Comparison of ENCODE assay signal across 8 mouse cellular contexts in genomic region chr11:47987251-47987892, GRCm38 (mm10). TPM values are rescaled to one million over a fixed set of nuclear protein-coding genes. Genes with fewer than 3 reads are reported as not detected.
A peak's percentile ranks its signal among the peaks of the same experiment; 100 is the strongest.
DNase-seq lines count a peak whose midpoint lies in the region; ATAC-seq and TF ChIP-seq lines count a peak whose summit lies in the region.

No protein-coding gene starts in this region.

- 67% methylated on average over 8 of the region's 8 CpGs for WGBS in kidney, embryonic 14.5 days
- WGBS in forebrain, embryonic 10.5 days: 72% methylated on average over 8 of the region's 8 CpGs
- 70% methylated on average over 8 of the region's 8 CpGs for WGBS in neural tube, embryonic 12.5 days
- 63% methylated on average over 8 of the region's 8 CpGs for WGBS in thymus, adult 2 months

- no peak for TF ChIP-seq CTCF in layer of hippocampus, adult 2 months (conservative IDR thresholded peaks at IDR 0.05)
- no peak for TF ChIP-seq CTCF in thymus, adult 2 months (IDR thresholded peaks at IDR 0.05; ENCODE audit: borderline replicate concordance, control insufficient read depth, extremely low read depth, insufficient read depth, low read length, poor library complexity)

- no peak for TF ChIP-seq POLR2A in thymus, adult 2 months (IDR thresholded peaks at IDR 0.05; ENCODE audit: control insufficient read depth, extremely low read depth, insufficient read depth, low read length, poor library complexity)

- peak overlapping the region; percentile 70; the same call in 1 of the 2 replicates for H3K4me3 ChIP-seq in kidney, embryonic 14.5 days (ENCODE audit: low read length)
- H3K4me3 ChIP-seq in forebrain, embryonic 10.5 days: peak overlapping the region; percentile 78
- H3K4me3 ChIP-seq in layer of hippocampus, adult 2 months: peak overlapping the region; percentile 77
- H3K4me3 ChIP-seq in neural tube, embryonic 12.5 days: peak overlapping the region; percentile 66; the same call in 1 of the 2 replicates
- H3K4me3 ChIP-seq in thymus, adult 2 months (ENCODE audit: control insufficient read depth, insufficient read depth, low read length): no peak overlapping the region

- H3K9ac ChIP-seq in kidney, embryonic 14.5 days (ENCODE audit: low read depth, low read length): no peak overlapping the region
- H3K9ac ChIP-seq in neural tube, embryonic 12.5 days: no peak overlapping the region

- no peak overlapping the region for H3K27ac ChIP-seq in kidney, embryonic 14.5 days (ENCODE audit: low read depth, low read length)
- H3K27ac ChIP-seq in forebrain, embryonic 10.5 days: no peak overlapping the region
- H3K27ac ChIP-seq in layer of hippocampus, adult 2 months: peak overlapping the region; percentile 83; the same call in 1 of the 2 replicates
- H3K27ac ChIP-seq in neural tube, embryonic 12.5 days: no peak overlapping the region
- H3K27ac ChIP-seq in thymus, adult 2 months (ENCODE audit: control insufficient read depth, insufficient read depth, low read length): no peak overlapping the region

- H3K9me3 ChIP-seq in kidney, embryonic 14.5 days (ENCODE audit: control insufficient read depth, low read length): no peaks in the 10 kb centered on the region
- no peaks in the 10 kb centered on the region for H3K9me3 ChIP-seq in forebrain, embryonic 10.5 days
- no peaks in the 10 kb centered on the region for H3K9me3 ChIP-seq in neural tube, embryonic 12.5 days

- peaks cover 44% of the 10 kb centered on the region for H3K27me3 ChIP-seq in kidney, embryonic 14.5 days (ENCODE audit: control insufficient read depth, insufficient read depth, low read length)
- H3K27me3 ChIP-seq in forebrain, embryonic 10.5 days (ENCODE audit: poor library complexity, severe bottlenecking): peaks cover 48% of the 10 kb centered on the region
- H3K27me3 ChIP-seq in neural tube, embryonic 12.5 days (replicated peaks): peaks cover 11% of the 10 kb centered on the region
- no peaks in the 10 kb centered on the region; the same call in 1 of the 2 replicates for H3K27me3 ChIP-seq in thymus, adult 2 months (ENCODE audit: control insufficient read depth, insufficient read depth, low read length)

- H3K36me3 ChIP-seq in kidney, embryonic 14.5 days (ENCODE audit: control insufficient read depth, insufficient read depth, low read length): no peaks in the 10 kb centered on the region
- no peaks in the 10 kb centered on the region for H3K36me3 ChIP-seq in forebrain, embryonic 10.5 days (replicated peaks)
- no peaks in the 10 kb centered on the region for H3K36me3 ChIP-seq in neural tube, embryonic 12.5 days
- no peaks in the 10 kb centered on the region for H3K36me3 ChIP-seq in thymus, adult 2 months (ENCODE audit: control insufficient read depth, insufficient read depth, low read length)

- peak overlapping the region; percentile 99 for H3K4me2 ChIP-seq in kidney, embryonic 14.5 days (replicated peaks; ENCODE audit: low read depth, low read length)
- H3K4me2 ChIP-seq in neural tube, embryonic 12.5 days (replicated peaks): peak overlapping the region; percentile 89

- H3K4me1 ChIP-seq in kidney, embryonic 14.5 days (ENCODE audit: control insufficient read depth, insufficient read depth, low read length): no peaks in the 10 kb centered on the region; the same call in 1 of the 2 replicates
- peaks cover 16% of the 10 kb centered on the region for H3K4me1 ChIP-seq in forebrain, embryonic 10.5 days
- H3K4me1 ChIP-seq in neural tube, embryonic 12.5 days: peaks cover 8% of the 10 kb centered on the region; the same call in 1 of the 2 replicates
- no peaks in the 10 kb centered on the region for H3K4me1 ChIP-seq in thymus, adult 2 months (replicated peaks; ENCODE audit: control insufficient read depth, insufficient read depth, low read length)

- ATAC-seq in kidney, embryonic 14.5 days (ENCODE audit: low FRiP score, low TSS enrichment): no peak
- ATAC-seq in neural tube, embryonic 12.5 days (ENCODE audit: low FRiP score, low read depth): no peak

- DNase-seq in kidney, adult 9 months: no peak
- DNase-seq in forebrain, embryonic 10.5 days (ENCODE audit: extremely low spot score, low spot score): no peak
- DNase-seq in layer of hippocampus, adult 2 months (ENCODE audit: low spot score in 2 of 2): peak; percentile 11 to 20
- DNase-seq in thymus, adult 2 months: no peak
- no peak for DNase-seq in kidney, postnatal 25 days
- no peak for DNase-seq in kidney, postnatal 4 days

RNA-seq across cellular contexts. Expression of gene Sgcd, which starts 1.4 kb away (rescaled TPM):
- polyA plus RNA-seq in kidney, embryonic 14.5 days (2014; fragmentation: Nextera tagmentation; extraction: Ambion mirVana): 2.8 and 3.1 TPM in 2 replicates
- polyA plus RNA-seq in forebrain, embryonic 10.5 days (2016; fragmentation: Nextera tagmentation; extraction: Ambion mirVana): 1.9 and 2.0 TPM in 2 replicates
- total RNA-seq in layer of hippocampus, adult 2 months (2021): 10 to 100 TPM; 11.5 to 13.6 TPM
- 2.6 and 4.4 TPM in 2 replicates for polyA plus RNA-seq in neural tube, embryonic 12.5 days (2016; fragmentation: Nextera tagmentation; extraction: Ambion mirVana)
- polyA plus RNA-seq in thymus, adult 2 months (2012; rRNA removed): 0.34 and 0.47 TPM in 2 replicates

Comparison
In these comparisons a context has a peak if more than half of its experiments do, and no peak if none do; other contexts are left out.
1. DNase-seq: peak in layer of hippocampus, adult 2 months (2 of 2); none in kidney, adult 9 months (single experiment), forebrain, embryonic 10.5 days (single experiment), thymus, adult 2 months (single experiment), kidney, postnatal 25 days (0 of 2) and kidney, postnatal 4 days (0 of 2).